ENCODE assay signal across 28 mouse cellular contexts in the genomic region with DNA sequence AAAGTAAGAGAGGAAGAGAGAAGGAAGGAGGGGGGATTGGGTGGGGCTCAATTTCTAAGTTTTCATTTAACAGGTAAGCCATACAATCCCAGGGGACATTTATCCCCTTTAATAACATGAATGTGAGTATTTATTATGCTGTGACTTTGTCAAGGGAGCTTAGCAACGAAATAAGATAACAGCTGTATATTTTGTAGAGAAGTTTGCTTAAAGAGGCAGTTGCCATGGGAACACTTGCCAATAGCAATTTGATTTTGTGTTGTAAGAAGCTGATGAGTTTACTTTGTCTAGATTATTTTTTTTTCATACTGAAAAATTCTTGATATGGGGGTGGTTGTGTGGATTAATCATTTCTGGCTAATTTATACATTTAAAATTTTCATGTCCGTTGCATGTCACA.
DNase-seq lines count a peak whose midpoint lies in the region; ATAC-seq and TF ChIP-seq lines count a peak whose summit lies in the region.
"Had no signal": no experiment of that assay in that cellular context is flagged by ENCODE, and none has a peak within 500 bp of the region (broad histone marks: within the 10 kb centered on the region; RNA-seq: fewer than 3 reads in every experiment).

No protein-coding gene starts in this region.

- no peak for TF ChIP-seq CTCF in forebrain, postnatal 0 days (IDR thresholded peaks at IDR 0.05; ENCODE audit: low read depth)
- no peak for TF ChIP-seq CTCF in midbrain, postnatal 0 days (IDR thresholded peaks at IDR 0.05)
- no peak for TF ChIP-seq CTCF in embryonic fibroblast, embryonic 13.5 days (IDR thresholded peaks at IDR 0.05; ENCODE audit: borderline replicate concordance, insufficient read depth, low read length)

- H3K9ac ChIP-seq in forebrain, postnatal 0 days, result no peak overlapping the region
- H3K9ac ChIP-seq in forebrain, embryonic 12.5 days, result no peak overlapping the region
- H3K9ac ChIP-seq in midbrain, postnatal 0 days (replicated peaks; ENCODE audit: low read length, poor library complexity, severe bottlenecking), result no peak overlapping the region
- no peak overlapping the region for H3K9ac ChIP-seq in midbrain, embryonic 15.5 days
- H3K9ac ChIP-seq in kidney, embryonic 16.5 days (replicated peaks; ENCODE audit: low read length), result no peak overlapping the region
- H3K9ac ChIP-seq: embryonic facial prominence, embryonic 12.5 days; heart, embryonic 15.5 days; liver, embryonic 14.5 days; midbrain, embryonic 12.5 days; neural tube, embryonic 13.5 days had no signal

- no peaks in the 10 kb centered on the region for H3K27me3 ChIP-seq in forebrain, postnatal 0 days (ENCODE audit: insufficient read depth, low read length)
- H3K27me3 ChIP-seq in forebrain, embryonic 12.5 days, result no peaks in the 10 kb centered on the region
- no peaks in the 10 kb centered on the region for H3K27me3 ChIP-seq in midbrain, postnatal 0 days (ENCODE audit: insufficient read depth, low read length)
- no peaks in the 10 kb centered on the region for H3K27me3 ChIP-seq in midbrain, embryonic 15.5 days (replicated peaks)
- no peaks in the 10 kb centered on the region for H3K27me3 ChIP-seq in kidney, embryonic 16.5 days (ENCODE audit: insufficient read depth, low read length)
- H3K27me3 ChIP-seq: embryonic facial prominence, embryonic 12.5 days; heart, embryonic 15.5 days; midbrain, embryonic 12.5 days; neural tube, embryonic 13.5 days had no signal

- H3K4me3 ChIP-seq in forebrain, postnatal 0 days (ENCODE audit: low read depth, low read length), result no peak overlapping the region
- H3K4me3 ChIP-seq in forebrain, embryonic 12.5 days (replicated peaks), result no peak overlapping the region
- H3K4me3 ChIP-seq in midbrain, postnatal 0 days (ENCODE audit: low read depth, low read length), result no peak overlapping the region
- no peak overlapping the region for H3K4me3 ChIP-seq in midbrain, embryonic 15.5 days
- H3K4me3 ChIP-seq in embryonic fibroblast, embryonic 13.5 days (ENCODE audit: insufficient read depth, low read length), result no peak overlapping the region
- no peak overlapping the region for H3K4me3 ChIP-seq in kidney, embryonic 16.5 days (ENCODE audit: low read length)
- H3K4me3 ChIP-seq: embryonic facial prominence, embryonic 12.5 days; erythroblast, embryonic 14.5 days; heart, embryonic 10.5 days; heart, embryonic 15.5 days; midbrain, embryonic 12.5 days; neural tube, embryonic 13.5 days had no signal

- 58% methylated on average over 2 of the region's 2 CpGs for WGBS in forebrain, postnatal 0 days
- 73% methylated on average over 2 of the region's 2 CpGs for WGBS in forebrain, embryonic 12.5 days
- WGBS in midbrain, postnatal 0 days, result 44% methylated on average over 2 of the region's 2 CpGs
- 55% methylated on average over 2 of the region's 2 CpGs for WGBS in midbrain, embryonic 15.5 days
- WGBS in kidney, embryonic 16.5 days, result 69% methylated on average over 2 of the region's 2 CpGs

- H3K9me3 ChIP-seq in forebrain, postnatal 0 days (ENCODE audit: low read length), result no peaks in the 10 kb centered on the region
- H3K9me3 ChIP-seq in forebrain, embryonic 12.5 days, result no peaks in the 10 kb centered on the region
- no peaks in the 10 kb centered on the region for H3K9me3 ChIP-seq in midbrain, postnatal 0 days (ENCODE audit: low read length)
- no peaks in the 10 kb centered on the region for H3K9me3 ChIP-seq in midbrain, embryonic 15.5 days
- H3K9me3 ChIP-seq in kidney, embryonic 16.5 days (ENCODE audit: low read length), result no peaks in the 10 kb centered on the region
- H3K9me3 ChIP-seq: embryonic facial prominence, embryonic 12.5 days; heart, embryonic 10.5 days; heart, embryonic 15.5 days; midbrain, embryonic 12.5 days; neural tube, embryonic 13.5 days had no signal

- no peak overlapping the region for H3K27ac ChIP-seq in forebrain, postnatal 0 days (ENCODE audit: low read depth, low read length)
- no peak overlapping the region for H3K27ac ChIP-seq in forebrain, embryonic 12.5 days
- H3K27ac ChIP-seq in midbrain, postnatal 0 days (ENCODE audit: low read depth, low read length), result no peak overlapping the region
- H3K27ac ChIP-seq in midbrain, embryonic 15.5 days, result no peak overlapping the region
- H3K27ac ChIP-seq in embryonic fibroblast, embryonic 13.5 days (ENCODE audit: insufficient read depth, low read length), result peak overlapping the region; percentile 99
- H3K27ac ChIP-seq in kidney, embryonic 16.5 days (ENCODE audit: low read length), result no peak overlapping the region
- H3K27ac ChIP-seq: embryonic facial prominence, embryonic 12.5 days; heart, embryonic 10.5 days; heart, embryonic 15.5 days; liver, embryonic 14.5 days; midbrain, embryonic 12.5 days; neural tube, embryonic 13.5 days had no signal

- no peaks in the 10 kb centered on the region for H3K36me3 ChIP-seq in forebrain, postnatal 0 days (ENCODE audit: insufficient read depth)
- no peaks in the 10 kb centered on the region for H3K36me3 ChIP-seq in forebrain, embryonic 12.5 days (replicated peaks)
- no peaks in the 10 kb centered on the region for H3K36me3 ChIP-seq in midbrain, postnatal 0 days (ENCODE audit: insufficient read depth, low read length)
- no peaks in the 10 kb centered on the region for H3K36me3 ChIP-seq in midbrain, embryonic 15.5 days (replicated peaks)
- H3K36me3 ChIP-seq in kidney, embryonic 16.5 days (ENCODE audit: insufficient read depth, low read length), result no peaks in the 10 kb centered on the region
- H3K36me3 ChIP-seq: embryonic facial prominence, embryonic 12.5 days; heart, embryonic 10.5 days; heart, embryonic 15.5 days; midbrain, embryonic 12.5 days; neural tube, embryonic 13.5 days had no signal

- ATAC-seq in forebrain, postnatal 0 days, result peak; percentile 54
- ATAC-seq in forebrain, embryonic 12.5 days (ENCODE audit: low FRiP score), result no peak
- no peak for ATAC-seq in midbrain, postnatal 0 days (ENCODE audit: low FRiP score)
- no peak for ATAC-seq in midbrain, embryonic 15.5 days (replicated peaks)
- no peak for ATAC-seq in kidney, embryonic 16.5 days (ENCODE audit: low FRiP score, low TSS enrichment)
- ATAC-seq: activated CD4-positive, CD25-positive, alpha-beta regulatory T cell, adult 4 months; intestine, embryonic 16.5 days had no signal

- no peak overlapping the region for H3K4me2 ChIP-seq in forebrain, postnatal 0 days (ENCODE audit: low read depth)
- no peak overlapping the region for H3K4me2 ChIP-seq in forebrain, embryonic 12.5 days
- H3K4me2 ChIP-seq in midbrain, postnatal 0 days (ENCODE audit: low read depth, low read length, poor library complexity, severe bottlenecking), result no peak overlapping the region
- H3K4me2 ChIP-seq in midbrain, embryonic 15.5 days, result no peak overlapping the region
- H3K4me2 ChIP-seq in kidney, embryonic 16.5 days (replicated peaks; ENCODE audit: low read depth, low read length), result no peak overlapping the region
- H3K4me2 ChIP-seq: embryonic facial prominence, embryonic 12.5 days; heart, embryonic 15.5 days; midbrain, embryonic 12.5 days; neural tube, embryonic 13.5 days had no signal

- peak; percentile 33 for DNase-seq in forebrain, postnatal 0 days
- DNase-seq in midbrain, postnatal 0 days (ENCODE audit: low spot score), result peak; percentile 31
- DNase-seq: adrenal gland, adult 2 months; adrenal gland, postnatal 36 days; B cell, adult 2 months; cerebellum, adult 11 months; cerebellum, adult 9-10 months; cerebellum, postnatal 36 days; gastrocnemius, postnatal 14 days; kidney, adult 8-10 months; kidney, postnatal 10 days; layer of hippocampus, postnatal 36 days; liver; lung, adult 2 months; thymus, postnatal 4 days had no signal

- H3K4me1 ChIP-seq in forebrain, postnatal 0 days (ENCODE audit: insufficient read depth), result no peaks in the 10 kb centered on the region
- no peaks in the 10 kb centered on the region for H3K4me1 ChIP-seq in forebrain, embryonic 12.5 days
- H3K4me1 ChIP-seq in midbrain, postnatal 0 days (ENCODE audit: insufficient read depth, low read length), result no peaks in the 10 kb centered on the region; the same call in 1 of the 2 replicates
- no peaks in the 10 kb centered on the region for H3K4me1 ChIP-seq in midbrain, embryonic 15.5 days
- H3K4me1 ChIP-seq in embryonic fibroblast, embryonic 13.5 days (ENCODE audit: control insufficient read depth, insufficient read depth, low read length), result no peaks in the 10 kb centered on the region; the same call in 1 of the 2 replicates
- H3K4me1 ChIP-seq in kidney, embryonic 16.5 days (ENCODE audit: insufficient read depth, low read length), result no peaks in the 10 kb centered on the region
- H3K4me1 ChIP-seq: embryonic facial prominence, embryonic 12.5 days; heart, embryonic 10.5 days; heart, embryonic 15.5 days; midbrain, embryonic 12.5 days; neural tube, embryonic 13.5 days had no signal

- TF ChIP-seq POLR2A in embryonic fibroblast, embryonic 13.5 days (IDR thresholded peaks at IDR 0.05; ENCODE audit: low read depth, low read length), result no peak
